Mouse (Mus musculus): Measurements from ENCODE around the gene Fam183b.
"Not testable (repeated sequence)": the region's sequence is repeated elsewhere in the genome, so short reads cannot be mapped to it uniquely, and the experiment has no call there.

Fam183b gene

GRCm38 (mm10) chr11:58772888-58773287 lies 28.9 kb downstream of the Fam183b start, which contains the start of gene Olfr315:
TSS of gene Olfr315 (plus strand) at chr11:58773188.
- DNase-seq (ENCODE audit: low spot score): no peak

DNA sequence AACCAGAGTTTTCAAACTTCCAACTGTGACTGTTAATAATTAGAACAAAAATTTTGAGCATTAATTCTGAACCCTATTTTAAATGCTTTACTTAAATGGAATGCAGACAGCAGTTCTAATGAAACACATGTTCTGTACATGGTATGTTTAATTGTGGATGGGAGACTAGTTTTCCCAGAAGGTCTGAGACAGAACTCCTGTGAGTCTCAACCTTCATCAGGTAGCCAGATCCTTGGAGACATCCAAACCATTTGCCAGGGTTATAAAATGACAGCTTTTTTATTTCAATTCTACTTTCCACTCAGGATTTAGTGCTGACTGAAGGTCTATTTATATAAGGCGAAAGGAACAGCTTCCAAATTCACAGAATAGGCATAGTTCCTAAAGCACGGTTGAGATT lies 49.3 kb downstream of the Fam183b start, which contains the start of gene Olfr316:
Gene Olfr316, plus strand, starts transcription at position 301 of the 400 bp plus-strand sequence.
- no peak for DNase-seq (ENCODE audit: low spot score)

- DNase-seq (ENCODE audit: low spot score): not testable (repeated sequence)
Observed at GRCm38 (mm10) chr11:58751096-58751495, 50.7 kb downstream of the Fam183b start.

Data from c-Kit-positive CD71-positive TER-119-positive erythroid progenitor cells, embryonic 14.5 days (primary cell).